Mouse (Mus musculus): ENCODE measurements at regions not wholly inside any gene's neighbourhood (a gene's known extent, or its start where the extent isn't known, plus 50 kb on each side); places are given as distances from the start of the nearest gene placed in this dataset.

GRCm38 (mm10) chr3:159181504-159181903 is 313.7 kb upstream of the Depdc1a start:
- TF ChIP-seq USF1 (IDR thresholded peaks at IDR 0.05; ENCODE audit: low read depth) (no peak), E2F4 (IDR thresholded peaks at IDR 0.05; ENCODE audit: insufficient read depth) (no peak), MYOD1 (IDR thresholded peaks at IDR 0.05; ENCODE audit: control insufficient read depth in 1 of 3, insufficient read length in 2 of 3, low read depth in 2 of 3) (peak in 2 of 3 experiments; percentile 57 to 60), TCF12 (IDR thresholded peaks at IDR 0.05; ENCODE audit: insufficient read depth, poor library complexity, severe bottlenecking) (no peak), POLR2AphosphoS2 (IDR thresholded peaks at IDR 0.05; ENCODE audit: insufficient read length, low read depth) (no peak), MAX (IDR thresholded peaks at IDR 0.05; ENCODE audit: low read depth) (no peak), POLR2A (IDR thresholded peaks at IDR 0.05; ENCODE audit: insufficient read length, low read depth) (no peak), CEBPB (IDR thresholded peaks at IDR 0.05; ENCODE audit: insufficient read depth, poor library complexity, severe bottlenecking) (no peak)
